Mouse (Mus musculus) cortical plate, adult 2 months (tissue): Measurements from ENCODE around the gene Nudt3.

ENCODE experiments used
- CTCF ChIP-seq: fragments of 200-500 bp; IDR thresholded peaks from 2 replicates; pipeline ENCODE4 v1.5.1; 2011; ENCODE audit warnings: mild to moderate bottlenecking, control low read depth, low read length; ENCODE audit not compliant: insufficient read depth; ENCODE audit errors: extremely low read depth
- POLR2A ChIP-seq: fragments of 200-500 bp; IDR thresholded peaks from 2 replicates; pipeline ENCODE4 v1.6.1; 2011; ENCODE audit warnings: mild to moderate bottlenecking, low read length, control low read depth; ENCODE audit not compliant: insufficient read depth; ENCODE audit errors: extremely low read depth

- TF ChIP-seq POLR2A, result no peak
- TF ChIP-seq CTCF, result no peak
Measured at GRCm38 (mm10) chr17:27579816-27580215, 43.5 kb downstream of the Nudt3 start.
